Mouse (Mus musculus): ENCODE data around the gene Vamp8. TPM values are rescaled to one million over a fixed set of nuclear protein-coding genes. Genes with fewer than 3 reads are reported as not detected.

Vamp8 gene
- 100 to 1,000 TPM; 204 to 207 TPM for total RNA-seq (2023)

GRCm38 (mm10) chr6:72389941-72390771 is at the start of gene Vamp8:
Vamp8 (minus strand) TSS chr6:72390703.

GRCm38 (mm10) chr6:72439355-72440185 is 49.1 kb upstream of the Vamp8 start, which contains the start of gene Mat2a:
Mat2a (minus strand) TSS chr6:72439558.

GRCm38 (mm10) chr6:72414076-72414756 is 23.7 kb upstream of the Vamp8 start, which contains the start of gene Ggcx:
Ggcx (plus strand) TSS chr6:72414308.

GRCm38 (mm10) chr6:72380131-72380770 is 10.3 kb downstream of the Vamp8 start, which contains the start of gene Vamp5:
Vamp5 (minus strand) TSS chr6:72380468.

GRCm38 (mm10) chr6:72366844-72367443 is 23.6 kb downstream of the Vamp8 start, which contains the start of gene Rnf181:
Rnf181 (minus strand) TSS chr6:72366956.

GRCm38 (mm10) chr6:72355066-72355911 is 35.2 kb downstream of the Vamp8 start, which contains the start of gene Tmem150a:
Tmem150a (plus strand) TSS chr6:72355447.

GRCm38 (mm10) chr6:72347166-72347941 is 43.1 kb downstream of the Vamp8 start, which contains the start of gene 0610030E20Rik:
0610030E20Rik (plus strand) TSS chr6:72347317.

GRCm38 (mm10) chr6:72345074-72345567 is 45.4 kb downstream of the Vamp8 start, which contains the start of gene Usp39:
Usp39 (minus strand) TSS chr6:72345184.

Other genes with a start within 250 kb of the Vamp8 start
- under 1 TPM in 1 of 2 experiments, not detected in 1; 0.24 TPM for gene Atoh8, start 155.1 kb downstream of the Vamp8 start, total RNA-seq (2023)
- gene Sftpb, start 86.1 kb downstream of the Vamp8 start, total RNA-seq (2023), result 1 to 10 TPM; 1.3 to 2.5 TPM
- 10 to 100 TPM; 41.5 to 49.5 TPM for gene Usp39, start 45.5 kb downstream of the Vamp8 start, total RNA-seq (2023)
- 10 to 100 TPM; 51.1 to 55.5 TPM for gene 0610030E20Rik, start 43.4 kb downstream of the Vamp8 start, total RNA-seq (2023)
- 1 to 10 TPM; 1.7 to 2.0 TPM for gene Tmem150a, start 35.3 kb downstream of the Vamp8 start, total RNA-seq (2023)
- gene Rnf181, start 23.7 kb downstream of the Vamp8 start, total RNA-seq (2023), result 10 to 100 TPM; 57.2 to 63.8 TPM
- 10 to 100 TPM; 33.8 to 48.2 TPM for gene Vamp5, start 10.2 kb downstream of the Vamp8 start, total RNA-seq (2023)
- 1 to 10 TPM; 5.2 to 9.4 TPM for gene Ggcx, start 23.6 kb upstream of the Vamp8 start, total RNA-seq (2023)
- gene Mat2a, start 48.9 kb upstream of the Vamp8 start, total RNA-seq (2023), result 10 to 100 TPM; 95.0 to 97.2 TPM
- not detected for gene Sh2d6, start 131.0 kb upstream of the Vamp8 start, total RNA-seq (2023)
- gene Capg, start 153.7 kb upstream of the Vamp8 start, total RNA-seq (2023), result 100 to 1,000 TPM; 319 to 351 TPM
- gene Elmod3, start 207.7 kb upstream of the Vamp8 start, total RNA-seq (2023), result 1 to 10 TPM; 5.4 to 6.1 TPM
- gene Retsat, start 207.8 kb upstream of the Vamp8 start, total RNA-seq (2023), result 10 to 100 TPM; 16.2 to 18.3 TPM
- 10 to 100 TPM; 93.4 to 96.6 TPM for gene Tgoln1, start 226.3 kb upstream of the Vamp8 start, total RNA-seq (2023)